Mouse (Mus musculus) spleen, adult 12 weeks (tissue): ENCODE results near the gene Olfr502.
"Not testable (repeated sequence)": the region's sequence is repeated elsewhere in the genome, so short reads cannot be mapped to it uniquely, and the experiment has no call there.

ENCODE experiments used
- DNase-seq: peaks from one replicate; pipeline ENCODE4 v3.0.0; 2022; ENCODE audit warnings: low spot score

The Olfr502 gene

GRCm38 (mm10) chr7:108524965-108525364 lies at the start of gene Olfr502:
Gene Olfr502 (minus strand): TSS chr7:108525065.
- DNase-seq, result no peak

DNA sequence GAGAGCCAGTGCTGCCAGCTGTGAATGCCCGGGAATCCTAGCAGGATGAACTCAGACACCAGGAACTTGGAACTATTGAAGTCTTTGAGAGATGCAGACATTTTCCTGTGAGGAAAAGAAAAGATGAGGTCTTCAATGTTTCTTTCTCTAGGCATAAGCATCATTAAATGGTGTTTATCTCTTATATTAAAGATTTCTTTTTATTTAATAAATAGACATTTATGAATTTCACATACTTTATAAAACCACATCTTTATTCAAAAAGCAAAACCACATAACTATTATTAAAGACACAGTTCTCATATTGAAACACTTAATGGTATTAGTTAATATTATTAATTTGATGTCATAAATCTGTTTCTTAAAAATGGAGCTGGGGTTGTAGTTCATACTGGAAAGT lies 40.8 kb upstream of the Olfr502 start, which contains the start of gene Olfr504:
TSS of gene Olfr504 (minus strand) at position 101 of the 400 bp plus-strand sequence.
- no peak for DNase-seq

GRCm38 (mm10) chr7:108544227-108544626 lies 19.4 kb upstream of the Olfr502 start, which contains the start of gene Olfr503:
Gene Olfr503 (plus strand): TSS chr7:108544527.
- DNase-seq, result not testable (repeated sequence)

GRCm38 (mm10) chr7:108542416-108542815 lies 17.6 kb upstream of the Olfr502 start:
- DNase-seq, result no peak
